Comparison of ENCODE assay signal across 9 mouse cellular contexts in the genomic region with DNA sequence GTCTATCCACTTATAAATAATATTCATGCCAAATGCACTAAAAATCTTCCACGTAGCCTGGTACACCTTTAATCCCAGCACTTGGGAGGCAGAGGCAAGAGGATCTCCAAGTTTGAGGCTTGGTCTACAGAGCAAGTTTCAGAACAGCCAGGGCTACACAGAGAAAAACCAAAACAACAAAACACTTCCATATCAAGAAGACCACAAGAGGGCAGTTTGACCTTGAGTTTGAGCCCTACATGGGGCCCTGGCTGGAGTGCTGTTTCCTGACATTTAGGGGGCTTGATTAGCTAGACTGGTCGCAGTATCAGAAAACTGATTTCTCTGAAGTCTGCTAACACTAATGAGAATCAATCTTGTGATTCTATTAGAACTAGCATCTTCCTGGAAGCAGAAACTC. TPM values are rescaled to one million over a fixed set of nuclear protein-coding genes. Genes with fewer than 3 reads are reported as not detected.
DNase-seq lines count a peak whose midpoint lies in the region; ATAC-seq and TF ChIP-seq lines count a peak whose summit lies in the region.
"Had no signal": no experiment of that assay in that cellular context is flagged by ENCODE, and none has a peak within 500 bp of the region (broad histone marks: within the 10 kb centered on the region; RNA-seq: fewer than 3 reads in every experiment).

No protein-coding gene starts in this region.

- no peaks in the 10 kb centered on the region for H3K36me3 ChIP-seq in kidney, embryonic 14.5 days (ENCODE audit: control insufficient read depth, insufficient read depth, low read length)
- no peaks in the 10 kb centered on the region for H3K36me3 ChIP-seq in kidney, embryonic 15.5 days
- no peaks in the 10 kb centered on the region for H3K36me3 ChIP-seq in embryonic facial prominence, embryonic 14.5 days (ENCODE audit: control insufficient read depth, insufficient read depth, low read length)
- H3K36me3 ChIP-seq in stomach, postnatal 0 days (ENCODE audit: control insufficient read depth, insufficient read depth, low read length) = no peaks in the 10 kb centered on the region
- H3K36me3 ChIP-seq: neural tube, embryonic 12.5 days had no signal

- no peaks in the 10 kb centered on the region for H3K27me3 ChIP-seq in kidney, embryonic 14.5 days (ENCODE audit: control insufficient read depth, insufficient read depth, low read length)
- no peaks in the 10 kb centered on the region for H3K27me3 ChIP-seq in kidney, embryonic 15.5 days
- no peaks in the 10 kb centered on the region for H3K27me3 ChIP-seq in embryonic facial prominence, embryonic 14.5 days (replicated peaks; ENCODE audit: control insufficient read depth, insufficient read depth, low read length)
- H3K27me3 ChIP-seq in stomach, postnatal 0 days (ENCODE audit: control insufficient read depth, insufficient read depth, low read length) = no peaks in the 10 kb centered on the region
- H3K27me3 ChIP-seq: neural tube, embryonic 12.5 days had no signal

- H3K9me3 ChIP-seq in kidney, embryonic 14.5 days (ENCODE audit: control insufficient read depth, low read length) = no peaks in the 10 kb centered on the region
- no peaks in the 10 kb centered on the region for H3K9me3 ChIP-seq in kidney, embryonic 15.5 days (replicated peaks)
- H3K9me3 ChIP-seq in embryonic facial prominence, embryonic 14.5 days (ENCODE audit: control insufficient read depth, low read length) = no peaks in the 10 kb centered on the region
- H3K9me3 ChIP-seq in stomach, postnatal 0 days (ENCODE audit: control insufficient read depth, low read length) = no peaks in the 10 kb centered on the region
- H3K9me3 ChIP-seq: neural tube, embryonic 12.5 days had no signal

- peak; percentile 71 for TF ChIP-seq CTCF in stomach, postnatal 0 days (IDR thresholded peaks at IDR 0.05; ENCODE audit: low read depth)

- no peak overlapping the region for H3K9ac ChIP-seq in kidney, embryonic 14.5 days (ENCODE audit: low read depth, low read length)
- no peak overlapping the region for H3K9ac ChIP-seq in kidney, embryonic 15.5 days
- no peak overlapping the region for H3K9ac ChIP-seq in embryonic facial prominence, embryonic 14.5 days (ENCODE audit: low read depth, low read length)
- no peak overlapping the region for H3K9ac ChIP-seq in stomach, postnatal 0 days (ENCODE audit: low read length)
- H3K9ac ChIP-seq: neural tube, embryonic 12.5 days had no signal

- H3K27ac ChIP-seq in kidney, embryonic 14.5 days (ENCODE audit: low read depth, low read length) = no peak overlapping the region
- H3K27ac ChIP-seq in kidney, embryonic 15.5 days = no peak overlapping the region
- no peak overlapping the region for H3K27ac ChIP-seq in embryonic facial prominence, embryonic 14.5 days (replicated peaks; ENCODE audit: low read depth, low read length)
- no peak overlapping the region for H3K27ac ChIP-seq in stomach, postnatal 0 days (replicated peaks)
- H3K27ac ChIP-seq: neural tube, embryonic 12.5 days had no signal

- peak; percentile 68; the same call in 1 of the 2 replicates for ATAC-seq in kidney, embryonic 14.5 days (ENCODE audit: low FRiP score, low TSS enrichment)
- ATAC-seq in kidney, embryonic 15.5 days (replicated peaks; ENCODE audit: low FRiP score) = no peak
- ATAC-seq in embryonic facial prominence, embryonic 14.5 days (ENCODE audit: low read depth) = no peak
- no peak for ATAC-seq in stomach, postnatal 0 days (ENCODE audit: low FRiP score, low TSS enrichment)

- TF ChIP-seq EP300 in stomach, postnatal 0 days (optimal IDR thresholded peaks at IDR 0.05) = no peak

- no peaks in the 10 kb centered on the region for H3K4me1 ChIP-seq in kidney, embryonic 14.5 days (ENCODE audit: control insufficient read depth, insufficient read depth, low read length)
- no peaks in the 10 kb centered on the region for H3K4me1 ChIP-seq in kidney, embryonic 15.5 days
- no peaks in the 10 kb centered on the region for H3K4me1 ChIP-seq in embryonic facial prominence, embryonic 14.5 days (ENCODE audit: control insufficient read depth, insufficient read depth, low read length)
- H3K4me1 ChIP-seq in stomach, postnatal 0 days (replicated peaks; ENCODE audit: control insufficient read depth, insufficient read depth) = no peaks in the 10 kb centered on the region
- H3K4me1 ChIP-seq: neural tube, embryonic 12.5 days had no signal

- WGBS in kidney, embryonic 14.5 days = 66% methylated on average over 2 of the region's 2 CpGs
- WGBS in kidney, embryonic 15.5 days = 50% methylated on average over 2 of the region's 2 CpGs
- 61% methylated on average over 2 of the region's 2 CpGs for WGBS in embryonic facial prominence, embryonic 14.5 days
- WGBS in stomach, postnatal 0 days = 44% methylated on average over 2 of the region's 2 CpGs

- H3K4me2 ChIP-seq in kidney, embryonic 14.5 days (replicated peaks; ENCODE audit: low read depth, low read length) = no peak overlapping the region
- H3K4me2 ChIP-seq in kidney, embryonic 15.5 days = no peak overlapping the region
- no peak overlapping the region for H3K4me2 ChIP-seq in embryonic facial prominence, embryonic 14.5 days (ENCODE audit: low read depth, low read length)
- no peak overlapping the region for H3K4me2 ChIP-seq in stomach, postnatal 0 days (replicated peaks; ENCODE audit: low read depth)
- H3K4me2 ChIP-seq: neural tube, embryonic 12.5 days had no signal

- H3K4me3 ChIP-seq in kidney, embryonic 14.5 days (ENCODE audit: low read length) = no peak overlapping the region
- H3K4me3 ChIP-seq in kidney, embryonic 15.5 days (replicated peaks) = no peak overlapping the region
- H3K4me3 ChIP-seq in embryonic facial prominence, embryonic 14.5 days (ENCODE audit: low read depth, low read length) = no peak overlapping the region
- no peak overlapping the region for H3K4me3 ChIP-seq in stomach, postnatal 0 days (ENCODE audit: low read depth, low read length)
- H3K4me3 ChIP-seq: neural tube, embryonic 12.5 days had no signal

- DNase-seq in thymus, postnatal 14 days = peak; percentile 15
- no peak for DNase-seq in thymus, postnatal 36 days
- peak; percentile 50 for DNase-seq in embryonic facial prominence, embryonic 14.5 days (ENCODE audit: low spot score)
- peak; percentile 12 for DNase-seq in stomach, postnatal 0 days (ENCODE audit: low spot score)
- DNase-seq in right cerebral cortex, postnatal 4 days = no peak
- DNase-seq in ovary, adult 18-20 months (ENCODE audit: low spot score) = no peak

RNA-seq across cellular contexts. Expression of a gene that starts 18.0 kb away (rescaled TPM):
- 20.3 and 37.4 TPM in 2 replicates for polyA plus RNA-seq in kidney, embryonic 14.5 days (2014; fragmentation: Nextera tagmentation; extraction: Ambion mirVana)
- polyA plus RNA-seq in kidney, embryonic 15.5 days (2015; fragmentation: Nextera tagmentation; extraction: Ambion mirVana) = 36.5 and 37.0 TPM in 2 replicates
- polyA plus RNA-seq in embryonic facial prominence, embryonic 14.5 days (2014; fragmentation: Nextera tagmentation; extraction: Ambion mirVana) = 53.1 and 56.7 TPM in 2 replicates
- polyA plus RNA-seq in stomach, postnatal 0 days (2015; fragmentation: Nextera tagmentation; extraction: Ambion mirVana) = 21.9 and 24.5 TPM in 2 replicates

RNA-seq across cellular contexts. Expression of a gene that starts 18.2 kb away (rescaled TPM):
- polyA plus RNA-seq in kidney, embryonic 14.5 days (2014; fragmentation: Nextera tagmentation; extraction: Ambion mirVana) = 143 and 185 TPM in 2 replicates
- polyA plus RNA-seq in kidney, embryonic 15.5 days (2015; fragmentation: Nextera tagmentation; extraction: Ambion mirVana) = 137 and 154 TPM in 2 replicates
- polyA plus RNA-seq in embryonic facial prominence, embryonic 14.5 days (2014; fragmentation: Nextera tagmentation; extraction: Ambion mirVana) = 129 and 131 TPM in 2 replicates
- polyA plus RNA-seq in stomach, postnatal 0 days (2015; fragmentation: Nextera tagmentation; extraction: Ambion mirVana) = 106 and 107 TPM in 2 replicates

Comparison
In these comparisons a context has a peak if more than half of its experiments do, and no peak if none do; other contexts are left out.
1. DNase-seq: peak in thymus, postnatal 14 days (single experiment), embryonic facial prominence, embryonic 14.5 days (single experiment) and stomach, postnatal 0 days (single experiment); none in thymus, postnatal 36 days (0 of 2), right cerebral cortex, postnatal 4 days (single experiment) and ovary, adult 18-20 months (single experiment).